Mouse (Mus musculus): Measurements from ENCODE around the gene Zfp964. TPM values are rescaled to one million over a fixed set of nuclear protein-coding genes. Genes with fewer than 3 reads are reported as not detected.
"Not testable (repeated sequence)": the region's sequence is repeated elsewhere in the genome, so short reads cannot be mapped to it uniquely, and the experiment has no call there.

Gene Zfp964
- total RNA-seq (2017) = 1.2 and 4.8 TPM in 2 replicates

GRCm38 (mm10) chr8:69654358-69654981, at the start of gene Zfp964:
Gene Zfp964, plus strand, starts transcription at chr8:69654479.
- peak; percentile 99 for ATAC-seq (replicated peaks in 1 of 2; ENCODE audit: insufficient read depth in 1 of 2, low FRiP score in 2 of 2, low TSS enrichment in 1 of 2, low read depth in 1 of 2, poor library complexity in 2 of 2, severe bottlenecking in 2 of 2)

GRCm38 (mm10) chr8:69614687-69615086, 39.6 kb upstream of the Zfp964 start:
- ATAC-seq (replicated peaks in 1 of 2; ENCODE audit: insufficient read depth in 1 of 2, low FRiP score in 2 of 2, low TSS enrichment in 1 of 2, low read depth in 1 of 2, poor library complexity in 2 of 2, severe bottlenecking in 2 of 2) = no peak

- ATAC-seq (replicated peaks in 1 of 2; ENCODE audit: insufficient read depth in 1 of 2, low FRiP score in 2 of 2, low TSS enrichment in 1 of 2, low read depth in 1 of 2, poor library complexity in 2 of 2, severe bottlenecking in 2 of 2) = no peak
Measured at GRCm38 (mm10) chr8:69618078-69618477, 36.2 kb upstream of the Zfp964 start.

GRCm38 (mm10) chr8:69625095-69625789, 29.0 kb upstream of the Zfp964 start, which contains the start of gene Zfp868:
Gene Zfp868, minus strand, starts transcription at chr8:69625548.
- peak; percentile 99 for ATAC-seq (replicated peaks in 1 of 2; ENCODE audit: insufficient read depth in 1 of 2, low FRiP score in 2 of 2, low TSS enrichment in 1 of 2, low read depth in 1 of 2, poor library complexity in 2 of 2, severe bottlenecking in 2 of 2)

GRCm38 (mm10) chr8:69653808-69654357, 396 bp upstream of the Zfp964 start:
- ATAC-seq (replicated peaks in 1 of 2; ENCODE audit: insufficient read depth in 1 of 2, low FRiP score in 2 of 2, low TSS enrichment in 1 of 2, low read depth in 1 of 2, poor library complexity in 2 of 2, severe bottlenecking in 2 of 2) = no peak

- ATAC-seq (replicated peaks in 1 of 2; ENCODE audit: insufficient read depth in 1 of 2, low FRiP score in 2 of 2, low TSS enrichment in 1 of 2, low read depth in 1 of 2, poor library complexity in 2 of 2, severe bottlenecking in 2 of 2) = no peak
Measured at GRCm38 (mm10) chr8:69661294-69661693, 7.0 kb downstream of the Zfp964 start.

GRCm38 (mm10) chr8:69665051-69665450, 10.8 kb downstream of the Zfp964 start:
- ATAC-seq (replicated peaks in 1 of 2; ENCODE audit: insufficient read depth in 1 of 2, low FRiP score in 2 of 2, low TSS enrichment in 1 of 2, low read depth in 1 of 2, poor library complexity in 2 of 2, severe bottlenecking in 2 of 2) = not testable (repeated sequence)

GRCm38 (mm10) chr8:69701810-69702209, 47.5 kb downstream of the Zfp964 start:
- no peak for ATAC-seq (replicated peaks in 1 of 2; ENCODE audit: insufficient read depth in 1 of 2, low FRiP score in 2 of 2, low TSS enrichment in 1 of 2, low read depth in 1 of 2, poor library complexity in 2 of 2, severe bottlenecking in 2 of 2)

- ATAC-seq (replicated peaks in 1 of 2; ENCODE audit: insufficient read depth in 1 of 2, low FRiP score in 2 of 2, low TSS enrichment in 1 of 2, low read depth in 1 of 2, poor library complexity in 2 of 2, severe bottlenecking in 2 of 2) = not testable (repeated sequence)
Measured at GRCm38 (mm10) chr8:69710624-69711023, 56.3 kb downstream of the Zfp964 start, which contains the start of gene Zfp869. Gene Zfp869, minus strand, starts transcription at chr8:69710724.

- ATAC-seq (replicated peaks in 1 of 2; ENCODE audit: insufficient read depth in 1 of 2, low FRiP score in 2 of 2, low TSS enrichment in 1 of 2, low read depth in 1 of 2, poor library complexity in 2 of 2, severe bottlenecking in 2 of 2) = no peak
Measured at GRCm38 (mm10) chr8:69713516-69713915, 59.2 kb downstream of the Zfp964 start.

GRCm38 (mm10) chr8:69715366-69715765, 61.1 kb downstream of the Zfp964 start:
- no peak for ATAC-seq (replicated peaks in 1 of 2; ENCODE audit: insufficient read depth in 1 of 2, low FRiP score in 2 of 2, low TSS enrichment in 1 of 2, low read depth in 1 of 2, poor library complexity in 2 of 2, severe bottlenecking in 2 of 2)

Other genes starting within 250 kb of the Zfp964 start
- not detected in 2 replicates for gene Gm9495, start 200.9 kb upstream of the Zfp964 start, total RNA-seq (2017)
- gene Gm7697, start 131.5 kb upstream of the Zfp964 start, total RNA-seq (2017) = not detected in 2 replicates
- 22.6 and 27.9 TPM in 2 replicates for gene Zfp868, start 28.9 kb upstream of the Zfp964 start, total RNA-seq (2017)
- 42.3 and 47.0 TPM in 2 replicates for gene Zfp869, start 56.2 kb downstream of the Zfp964 start, total RNA-seq (2017)
- 4.8 and 9.7 TPM in 2 replicates for gene Zfp963, start 95.5 kb downstream of the Zfp964 start, total RNA-seq (2017)
- not detected in 2 replicates for gene Gm20422, start 120.4 kb downstream of the Zfp964 start, total RNA-seq (2017)
- 13.7 and 19.4 TPM in 2 replicates for gene Atp13a1, start 136.7 kb downstream of the Zfp964 start, total RNA-seq (2017)
- gene Zfp866, start 136.7 kb downstream of the Zfp964 start, total RNA-seq (2017) = 24.5 and 31.2 TPM in 2 replicates
- 29.2 and 32.8 TPM in 2 replicates for gene Gmip, start 154.2 kb downstream of the Zfp964 start, total RNA-seq (2017)
- 2.0 and 2.6 TPM in 2 replicates for gene Lpar2, start 167.9 kb downstream of the Zfp964 start, total RNA-seq (2017)
- gene Pbx4, start 178.0 kb downstream of the Zfp964 start, total RNA-seq (2017) = 25.7 and 31.1 TPM in 2 replicates
- gene Cilp2, start 233.2 kb downstream of the Zfp964 start, total RNA-seq (2017) = 0.25 TPM in 1 of 2 replicates, not detected in the other
- gene Tssk6, start 247.7 kb downstream of the Zfp964 start, total RNA-seq (2017) = 2.2 TPM in 1 of 2 replicates, not detected in the other
- 90.0 and 103 TPM in 2 replicates for gene Ndufa13, start 248.1 kb downstream of the Zfp964 start, total RNA-seq (2017)
- gene Yjefn3, start 248.2 kb downstream of the Zfp964 start, total RNA-seq (2017) = not detected in 2 replicates